Comparison of ENCODE assay signal across 17 mouse cellular contexts in the genomic region with DNA sequence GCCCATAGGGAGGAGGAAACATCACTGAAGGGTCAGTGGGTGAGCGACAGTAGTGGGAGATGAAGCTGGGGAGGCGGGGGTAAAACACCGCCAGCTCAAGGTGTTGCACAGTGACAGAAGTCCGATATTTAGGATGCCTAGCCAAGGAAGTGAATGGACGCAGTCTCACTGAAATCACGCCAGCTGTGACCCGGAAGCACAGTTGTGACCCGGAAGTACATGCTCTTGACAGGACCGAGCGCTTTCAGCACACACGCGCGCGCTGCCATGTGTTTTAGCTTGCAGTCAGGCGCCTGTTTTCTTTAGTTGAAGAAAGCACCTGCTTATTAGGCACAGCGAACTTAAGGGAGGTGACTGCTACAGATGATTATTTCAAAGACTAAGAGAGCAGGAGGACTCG.
"Had no signal": no experiment of that assay in that cellular context is flagged by ENCODE, and none has a peak within 500 bp of the region (broad histone marks: within the 10 kb centered on the region; RNA-seq: fewer than 3 reads in every experiment).

No protein-coding gene starts in this region.

- H3K27me3 ChIP-seq: limb, embryonic 13.5 days; liver, embryonic 13.5 days; megakaryocyte, embryonic 14.5 days; midbrain, embryonic 13.5 days; neural tube, embryonic 13.5 days had no signal

- H3K9me3 ChIP-seq: limb, embryonic 13.5 days; liver, embryonic 13.5 days; midbrain, embryonic 10.5 days; midbrain, embryonic 13.5 days; neural tube, embryonic 13.5 days had no signal

- H3K4me3 ChIP-seq: limb, embryonic 13.5 days; liver, embryonic 13.5 days; megakaryocyte, embryonic 14.5 days; midbrain, embryonic 10.5 days; midbrain, embryonic 13.5 days; myocyte; neural tube, embryonic 13.5 days had no signal

- H3K4me1 ChIP-seq: liver, embryonic 13.5 days had no signal

- H3K27ac ChIP-seq: limb, embryonic 13.5 days; liver, embryonic 13.5 days; macrophage; midbrain, embryonic 10.5 days; midbrain, embryonic 13.5 days had no signal

- ATAC-seq: midbrain, embryonic 13.5 days; midbrain, embryonic 16.5 days had no signal

- H3K9ac ChIP-seq: limb, embryonic 13.5 days; liver, embryonic 13.5 days; midbrain, embryonic 13.5 days; neural tube, embryonic 13.5 days had no signal

- H3K36me3 ChIP-seq: limb, embryonic 13.5 days; liver, embryonic 13.5 days; midbrain, embryonic 10.5 days; midbrain, embryonic 13.5 days; neural tube, embryonic 13.5 days had no signal

- DNase-seq: kidney, adult 11 months; kidney, adult 8-10 months; kidney, postnatal 14 days; kidney, postnatal 4 days; left cerebral cortex, postnatal 4 days; liver, embryonic 13.5 days; lung, adult 2 months; thymus, adult 18-20 months; thymus, postnatal 36 days had no signal

- H3K4me2 ChIP-seq: limb, embryonic 13.5 days; liver, embryonic 13.5 days; midbrain, embryonic 13.5 days; neural tube, embryonic 13.5 days had no signal
